Mouse (Mus musculus) C2C12 (cell line): Measurements from ENCODE around the gene Kbtbd13.

Source experiments
- CEBPB ChIP-seq: IDR thresholded peaks from one replicate; pipeline ENCODE4 v1.6.1; 2011; ENCODE audit warnings: low read depth, mild to moderate bottlenecking, control low read depth, moderate library complexity
- CTCF ChIP-seq: IDR thresholded peaks from one replicate; pipeline ENCODE4 v1.5.1; 2011; ENCODE audit not compliant: control insufficient read depth, insufficient read depth, insufficient read length
- FOSL1 ChIP-seq: IDR thresholded peaks from one replicate; pipeline ENCODE4 v1.8.0; 2011; ENCODE audit warnings: mild to moderate bottlenecking, low read length; ENCODE audit not compliant: poor library complexity, insufficient read depth, severe bottlenecking
- MAX ChIP-seq: IDR thresholded peaks from one replicate; pipeline ENCODE4 v1.6.1; 2011; ENCODE audit warnings: mild to moderate bottlenecking, control low read depth
- MYOD1 ChIP-seq: IDR thresholded peaks from one replicate; pipeline ENCODE4 v1.6.1; 2011; ENCODE audit warnings: low read depth; ENCODE audit not compliant: control insufficient read depth, insufficient read length
- MYOG ChIP-seq: IDR thresholded peaks from one replicate; pipeline ENCODE4 v1.6.1; 2011; ENCODE audit not compliant: control insufficient read depth, insufficient read length; ENCODE audit errors: extremely low read depth
- USF1 ChIP-seq: IDR thresholded peaks from one replicate; pipeline ENCODE4 v1.6.1; 2011; ENCODE audit warnings: low read depth, mild to moderate bottlenecking, control low read depth, moderate library complexity

- TF ChIP-seq CTCF (peak; percentile 67), MAX (no peak), FOSL1 (no peak), USF1 (no peak), CEBPB (no peak), MYOD1 (no peak), MYOG (no peak)
These were observed 1.3 kb upstream of the Kbtbd13 start for GRCm38 (mm10) chr9:65392638-65393364.
